Mouse (Mus musculus) liver, embryonic 12.5 days (tissue): ENCODE results near the gene Cacng5. TPM values are rescaled to one million over a fixed set of nuclear protein-coding genes. Genes with fewer than 3 reads are reported as not detected.

Experiments used
- ATAC-seq: fragments of 200-750 bp; cut with Nextera tagmentation; 2 replicates; pipeline ENCODE4 v1.8.0; 2017; ENCODE audit warnings: moderate number of reproducible peaks, mild to moderate bottlenecking, moderate library complexity
- H3K27ac ChIP-seq: fragments of 300-500 bp; sonication (generic); 2 replicates; pipeline ENCODE4 v1.5.1; 2016; ENCODE audit warnings: mild to moderate bottlenecking
- H3K27me3 ChIP-seq: fragments of 300-500 bp; sonication (generic); replicated peaks from 2 replicates; pipeline ENCODE4 v1.6.1; 2016; ENCODE audit warnings: mild to moderate bottlenecking, moderate library complexity
- H3K36me3 ChIP-seq: fragments of 300-500 bp; sonication (generic); 2 replicates; pipeline ENCODE4 v1.6.1; 2016; ENCODE audit warnings: mild to moderate bottlenecking, moderate library complexity
- H3K4me1 ChIP-seq: fragments of 300-500 bp; sonication (generic); 2 replicates; pipeline ENCODE4 v1.6.1; 2016
- H3K4me2 ChIP-seq: fragments of 300-500 bp; sonication (generic); 2 replicates; pipeline ENCODE4 v1.6.1; 2016; ENCODE audit warnings: mild to moderate bottlenecking, moderate library complexity
- H3K4me3 ChIP-seq: fragments of 300-500 bp; sonication (generic); 2 replicates; pipeline ENCODE4 v1.5.1; 2016; ENCODE audit warnings: mild to moderate bottlenecking, moderate library complexity
- H3K9ac ChIP-seq: fragments of 300-500 bp; sonication (generic); 2 replicates; pipeline ENCODE4 v1.6.1; 2016; ENCODE audit warnings: mild to moderate bottlenecking, moderate library complexity
- H3K9me3 ChIP-seq: fragments of 300-500 bp; sonication (generic); replicated peaks from 2 replicates; pipeline ENCODE4 v1.6.1; 2016; ENCODE audit warnings: mild to moderate bottlenecking, moderate library complexity
- WGBS: fragments of 180-500 bp; shearing (Covaris S2); methylation state at CpG from one replicate; pipeline ENCODE4 v1.1.7; 2016; ENCODE audit not compliant: insufficient replicate concordance; 5-methylcytosine and 5-hydroxymethylcytosine counted together
- polyA plus RNA-seq: library from polyadenylated mRNA; unstranded; fragments of >200 nt; fragmentation: Nextera tagmentation; extraction: Ambion mirVana; gene quantifications from 2 replicates; pipeline ENCODE4 v1.2.1, GENCODE M21; 2016

Cacng5 gene
- polyA plus RNA-seq, 1 experiment from 2014 or later: 0.58 TPM

DNA sequence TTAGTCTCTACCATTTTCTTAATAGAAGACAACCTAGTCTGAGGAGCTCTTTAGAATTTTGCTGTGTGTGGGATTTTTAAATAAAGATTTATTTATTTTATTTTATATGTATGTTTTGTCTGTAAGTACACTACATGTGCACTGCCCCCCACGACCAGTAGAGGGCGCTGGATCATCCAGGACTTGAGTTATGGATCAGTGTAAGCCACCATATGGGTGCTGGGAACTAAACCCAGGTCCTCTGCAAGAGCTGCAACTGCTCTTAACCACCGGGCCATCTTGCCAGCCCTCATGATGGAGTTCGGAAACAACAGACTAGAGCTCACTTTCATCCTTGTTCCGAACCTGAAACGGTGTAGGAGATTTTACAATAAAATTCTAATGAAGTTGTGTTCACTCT, 42.1 kb downstream of the Cacng5 start:
- Histone ChIP-seq H3K4me2 (no peak overlapping the region), H3K27me3 (no peaks in the 10 kb centered on the region)
- 51% methylated on average over 6 of the region's 6 CpGs for WGBS

GRCm38 (mm10) chr11:107867509-107867908, 47.3 kb downstream of the Cacng5 start:
- Histone ChIP-seq H3K36me3 (no peaks in the 10 kb centered on the region), H3K9me3 (no peaks in the 10 kb centered on the region), H3K27ac (no peak overlapping the region), H3K4me2 (no peak overlapping the region), H3K9ac (no peak overlapping the region), H3K27me3 (no peaks in the 10 kb centered on the region; the same call in 1 of the 2 replicates), H3K4me1 (no peaks in the 10 kb centered on the region), H3K4me3 (no peak overlapping the region)
- WGBS: 74% methylated on average over 8 of the region's 8 CpGs
- no peak for ATAC-seq

More for the DNA sequence above, 42.1 kb downstream of the Cacng5 start:
- no peak overlapping the region for H3K9ac ChIP-seq
- H3K36me3 ChIP-seq: no peaks in the 10 kb centered on the region
- H3K27ac ChIP-seq: no peak overlapping the region
- H3K4me1 ChIP-seq: no peaks in the 10 kb centered on the region
- no peak overlapping the region for H3K4me3 ChIP-seq
- no peak for ATAC-seq
- H3K9me3 ChIP-seq: no peaks in the 10 kb centered on the region

DNA sequence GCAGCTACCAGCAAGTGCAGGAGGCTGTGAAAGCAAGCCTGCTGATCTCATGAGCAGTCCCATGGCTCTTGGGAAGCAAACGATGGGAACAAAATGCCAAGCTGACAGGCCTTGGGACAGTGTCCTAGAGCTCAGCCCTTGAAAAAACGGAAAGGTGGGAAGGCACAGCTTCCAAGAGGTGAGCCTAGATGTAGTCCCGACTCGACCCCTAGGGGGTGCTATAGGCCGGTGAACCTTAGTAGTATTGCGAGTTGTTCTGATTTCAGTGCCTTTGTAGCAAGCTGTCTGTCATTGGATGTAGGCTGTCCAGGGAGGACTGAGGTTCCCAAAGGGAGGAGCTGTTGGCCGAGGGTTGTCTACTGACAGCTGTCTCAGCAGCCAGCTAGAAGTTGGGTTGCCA, 49.7 kb downstream of the Cacng5 start:
- no peak overlapping the region for H3K4me3 ChIP-seq
- 11% methylated on average over 7 of the region's 7 CpGs for WGBS
- no peak for ATAC-seq
- H3K9ac ChIP-seq: no peak overlapping the region
- no peak overlapping the region for H3K4me2 ChIP-seq
- H3K9me3 ChIP-seq: no peaks in the 10 kb centered on the region
- H3K36me3 ChIP-seq: no peaks in the 10 kb centered on the region
- no peak overlapping the region for H3K27ac ChIP-seq
- H3K4me1 ChIP-seq: no peaks in the 10 kb centered on the region
- peaks cover 11% of the 10 kb centered on the region; the same call in 1 of the 2 replicates for H3K27me3 ChIP-seq

GRCm38 (mm10) chr11:107864024-107864423, 50.8 kb downstream of the Cacng5 start:
- H3K27ac ChIP-seq: no peak overlapping the region
- H3K4me2 ChIP-seq: no peak overlapping the region
- ATAC-seq: no peak
- no peaks in the 10 kb centered on the region for H3K36me3 ChIP-seq
- WGBS: 5% methylated on average over 4 of the region's 4 CpGs
- H3K9ac ChIP-seq: no peak overlapping the region
- no peaks in the 10 kb centered on the region for H3K4me1 ChIP-seq
- H3K27me3 ChIP-seq: peaks cover 14% of the 10 kb centered on the region; the same call in 1 of the 2 replicates
- no peak overlapping the region for H3K4me3 ChIP-seq
- no peaks in the 10 kb centered on the region for H3K9me3 ChIP-seq

DNA sequence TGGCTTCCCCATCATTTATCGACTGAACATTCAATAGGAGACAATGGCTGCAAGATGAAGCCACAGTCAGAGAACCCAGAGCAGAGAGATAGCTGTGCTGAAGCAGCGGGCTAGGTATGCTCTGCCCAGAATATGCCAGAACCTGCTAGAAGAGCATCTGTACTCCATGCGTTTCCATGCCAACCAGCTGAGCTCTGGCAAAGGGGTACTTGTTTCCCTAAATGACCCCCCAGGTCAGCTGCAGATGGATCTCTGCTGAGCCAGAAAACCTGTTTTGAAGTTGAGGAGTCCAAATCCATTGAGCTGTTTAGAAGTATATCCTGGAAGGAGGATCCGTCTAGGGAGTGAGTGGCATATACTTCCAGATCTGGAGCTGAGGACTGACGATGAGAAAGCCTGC, 53.1 kb downstream of the Cacng5 start:
- 65% methylated on average over 5 of the region's 5 CpGs for WGBS
- Histone ChIP-seq H3K4me1 (no peaks in the 10 kb centered on the region), H3K9me3 (no peaks in the 10 kb centered on the region), H3K27ac (no peak overlapping the region), H3K9ac (no peak overlapping the region), H3K4me2 (no peak overlapping the region), H3K36me3 (no peaks in the 10 kb centered on the region), H3K4me3 (no peak overlapping the region), H3K27me3 (peaks cover 14% of the 10 kb centered on the region; the same call in 1 of the 2 replicates)
- no peak for ATAC-seq

GRCm38 (mm10) chr11:107859871-107860270, 55.0 kb downstream of the Cacng5 start:
- Histone ChIP-seq H3K27me3 (peaks cover 14% of the 10 kb centered on the region; the same call in 1 of the 2 replicates), H3K36me3 (no peaks in the 10 kb centered on the region), H3K9me3 (no peaks in the 10 kb centered on the region), H3K4me2 (no peak overlapping the region), H3K27ac (no peak overlapping the region), H3K4me3 (no peak overlapping the region), H3K4me1 (no peaks in the 10 kb centered on the region), H3K9ac (no peak overlapping the region)
- no peak for ATAC-seq
- 79% methylated on average over 4 of the region's 4 CpGs for WGBS

DNA sequence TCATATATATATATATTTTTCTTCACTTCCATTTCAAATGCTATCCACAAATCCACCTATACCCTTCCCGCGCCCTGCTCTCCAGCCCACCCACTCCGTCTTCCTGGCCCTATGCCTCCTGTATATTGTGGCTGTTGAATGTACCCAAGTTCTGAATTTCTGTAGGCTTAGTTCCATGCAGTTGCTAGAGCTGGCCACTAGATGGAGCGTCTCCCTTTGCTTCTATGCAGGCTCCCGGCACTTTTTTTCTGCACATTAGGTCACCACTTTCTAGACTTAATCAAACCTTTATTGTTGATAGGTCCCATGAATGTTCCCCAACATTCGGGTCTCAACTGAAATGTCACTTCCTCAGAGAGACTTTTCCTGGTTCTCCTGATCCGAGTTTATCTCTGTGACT, 55.6 kb downstream of the Cacng5 start:
- no peaks in the 10 kb centered on the region for H3K36me3 ChIP-seq
- no peaks in the 10 kb centered on the region for H3K9me3 ChIP-seq
- H3K27me3 ChIP-seq: peaks cover 14% of the 10 kb centered on the region; the same call in 1 of the 2 replicates
- WGBS: 18% methylated on average over 7 of the region's 7 CpGs
- H3K4me1 ChIP-seq: no peaks in the 10 kb centered on the region
- ATAC-seq: no peak
- no peak overlapping the region for H3K9ac ChIP-seq
- H3K27ac ChIP-seq: no peak overlapping the region
- H3K4me3 ChIP-seq: no peak overlapping the region
- no peak overlapping the region for H3K4me2 ChIP-seq

GRCm38 (mm10) chr11:107853088-107853487, 61.8 kb downstream of the Cacng5 start:
- 17% methylated on average over 1 of the region's 1 CpGs for WGBS
- no peak overlapping the region for H3K27ac ChIP-seq
- no peak for ATAC-seq
- no peak overlapping the region for H3K4me3 ChIP-seq
- H3K36me3 ChIP-seq: no peaks in the 10 kb centered on the region
- H3K4me1 ChIP-seq: no peaks in the 10 kb centered on the region
- H3K9ac ChIP-seq: no peak overlapping the region
- no peaks in the 10 kb centered on the region for H3K9me3 ChIP-seq
- H3K27me3 ChIP-seq: no peaks in the 10 kb centered on the region; the same call in 1 of the 2 replicates
- no peak overlapping the region for H3K4me2 ChIP-seq

DNA sequence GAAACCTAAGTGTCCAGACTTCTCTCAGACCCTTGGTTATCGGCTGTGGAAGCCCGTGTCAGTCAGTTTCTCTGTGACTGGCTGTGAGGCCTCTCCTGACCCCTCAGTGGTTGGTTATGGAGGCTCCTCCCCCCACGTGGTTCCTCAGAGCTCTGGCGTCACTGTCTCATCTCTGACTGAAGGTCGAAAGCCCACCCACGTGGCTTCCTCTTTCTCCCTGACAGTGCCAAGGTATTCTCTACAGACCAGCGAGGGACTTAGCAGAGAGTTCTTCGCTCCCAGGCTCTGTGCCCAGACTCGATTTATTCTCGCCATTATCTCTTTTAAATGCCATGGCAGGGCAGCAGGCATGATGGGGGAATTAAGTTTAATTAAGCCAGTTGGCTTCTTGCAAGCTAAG, 65.2 kb downstream of the Cacng5 start:
- ATAC-seq: no peak
- Histone ChIP-seq H3K4me1 (no peaks in the 10 kb centered on the region), H3K27me3 (no peaks in the 10 kb centered on the region), H3K36me3 (no peaks in the 10 kb centered on the region), H3K9me3 (no peaks in the 10 kb centered on the region), H3K4me2 (no peak overlapping the region), H3K4me3 (no peak overlapping the region), H3K27ac (no peak overlapping the region), H3K9ac (no peak overlapping the region)
- WGBS: 35% methylated on average over 10 of the region's 10 CpGs

- Histone ChIP-seq H3K9me3 (no peaks in the 10 kb centered on the region), H3K27ac (no peak overlapping the region), H3K4me3 (no peak overlapping the region), H3K9ac (no peak overlapping the region), H3K27me3 (no peaks in the 10 kb centered on the region), H3K36me3 (no peaks in the 10 kb centered on the region), H3K4me1 (no peaks in the 10 kb centered on the region), H3K4me2 (no peak overlapping the region)
- ATAC-seq: no peak
- 67% methylated on average over 1 of the region's 1 CpGs for WGBS
These were observed 70.7 kb downstream of the Cacng5 start for GRCm38 (mm10) chr11:107844175-107844574.

- H3K27ac ChIP-seq: no peak overlapping the region
- no peak overlapping the region for H3K4me2 ChIP-seq
- H3K9ac ChIP-seq: no peak overlapping the region
- H3K4me1 ChIP-seq: no peaks in the 10 kb centered on the region
- H3K9me3 ChIP-seq: no peaks in the 10 kb centered on the region
- ATAC-seq: no peak
- H3K36me3 ChIP-seq: no peaks in the 10 kb centered on the region
- H3K27me3 ChIP-seq: no peaks in the 10 kb centered on the region
- H3K4me3 ChIP-seq: no peak overlapping the region
- 53% methylated on average over 7 of the region's 7 CpGs for WGBS
These were observed 81.4 kb downstream of the Cacng5 start for GRCm38 (mm10) chr11:107833351-107834040.
